Mouse (Mus musculus): ENCODE results near the gene Gimap5.

Gimap5 gene

DNA sequence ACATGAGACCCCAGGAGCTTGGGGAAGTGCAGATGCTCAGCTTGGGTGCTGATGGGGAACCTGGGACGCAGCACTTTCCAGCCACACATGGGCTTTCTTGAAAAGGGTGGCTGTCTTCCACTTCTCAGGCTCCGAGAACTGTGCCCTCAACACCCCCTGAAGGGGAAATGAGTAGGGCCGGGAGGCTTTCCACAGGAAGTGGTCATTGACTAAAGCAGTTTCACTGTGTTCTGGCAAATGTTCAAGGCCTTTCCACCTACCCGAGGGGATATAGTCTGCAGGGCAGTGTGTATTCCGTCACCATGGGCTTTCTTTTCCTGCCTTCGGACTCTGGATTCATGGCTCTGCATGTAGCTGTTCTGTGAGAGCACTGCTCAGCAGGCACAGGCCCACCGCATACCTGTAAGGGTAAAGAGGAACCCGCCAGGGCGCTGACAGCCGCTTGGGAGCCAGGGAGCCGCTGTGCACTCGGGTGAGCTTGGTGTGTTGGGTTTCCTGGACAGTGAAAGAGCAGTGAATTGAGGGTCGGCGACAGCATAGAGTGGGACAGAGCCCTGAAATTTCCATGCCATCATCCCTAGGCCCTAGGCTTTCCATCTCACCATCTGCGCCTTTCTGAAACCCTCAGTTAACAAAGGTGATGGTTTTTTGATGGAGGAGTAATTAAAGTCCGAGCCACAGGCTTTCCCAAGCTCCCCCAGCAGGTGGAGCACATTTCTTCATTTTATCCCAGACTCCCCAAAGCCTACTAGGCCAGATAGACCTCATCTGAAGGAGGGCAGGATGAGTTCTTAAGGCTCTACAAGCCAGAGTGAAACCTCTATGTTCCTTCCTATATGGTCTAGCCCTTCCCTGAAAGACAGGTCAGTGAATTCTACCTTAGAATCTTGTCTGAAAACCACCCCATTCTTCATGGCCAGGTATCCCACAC lies at the start of gene Gimap5:
Gene Gimap5, plus strand, starts transcription at position 239 of the 931 bp plus-strand sequence.
- DNase-seq (ENCODE audit: low spot score) = no peak

DNA sequence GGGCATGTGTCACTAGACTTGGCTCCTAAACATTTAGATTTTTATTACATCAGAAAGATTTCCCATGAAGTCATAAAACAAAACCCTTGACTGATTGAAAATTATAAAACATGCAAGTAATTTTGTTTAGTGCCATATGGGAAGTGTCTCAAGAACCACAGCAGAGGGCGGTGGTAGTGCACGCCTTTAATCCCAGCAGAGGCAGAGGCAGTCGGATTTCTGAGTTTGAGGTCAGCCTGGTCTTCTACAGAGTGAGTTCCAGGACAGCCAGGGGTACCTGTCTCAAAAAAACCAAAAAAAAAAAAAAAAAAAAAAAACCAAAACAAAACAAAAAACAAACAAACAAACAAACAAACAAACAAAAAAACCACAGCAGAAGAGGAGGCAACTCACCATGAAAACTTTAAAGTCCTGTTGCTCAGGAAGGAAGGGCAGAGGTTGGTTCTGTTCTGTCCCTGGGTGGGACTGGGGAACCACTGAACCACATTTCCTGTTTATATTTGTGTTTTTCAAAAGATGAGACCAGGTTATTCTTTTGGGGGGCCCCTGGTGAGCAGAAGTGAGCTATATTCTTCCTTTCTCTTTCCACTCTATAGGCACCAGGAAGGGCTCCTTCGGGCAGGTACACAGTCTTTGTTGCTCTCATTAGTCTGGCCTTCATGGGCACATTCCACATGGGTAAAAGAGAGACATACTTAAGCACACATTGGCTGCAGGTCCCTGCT lies 49.0 kb upstream of the Gimap5 start:
- no peak for DNase-seq (ENCODE audit: low spot score)

DNA sequence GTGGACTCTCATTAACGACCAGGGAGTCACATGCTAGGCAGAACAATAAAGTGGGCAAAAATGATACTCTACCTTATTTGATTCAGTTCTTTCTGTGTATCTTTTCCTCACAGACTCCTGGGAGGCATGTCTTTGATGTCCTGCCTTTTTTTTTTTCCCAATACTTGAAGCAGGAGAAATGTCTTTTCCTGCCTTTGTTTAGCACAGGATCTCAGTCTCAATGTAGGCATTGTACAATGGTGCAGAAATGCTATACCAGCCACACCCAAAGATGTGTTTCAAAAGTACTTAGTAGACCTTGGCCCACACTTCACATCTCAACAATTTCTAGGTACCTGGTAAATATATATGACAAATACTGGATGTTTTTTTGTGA lies 48.5 kb upstream of the Gimap5 start:
- DNase-seq (ENCODE audit: low spot score) = no peak

DNA sequence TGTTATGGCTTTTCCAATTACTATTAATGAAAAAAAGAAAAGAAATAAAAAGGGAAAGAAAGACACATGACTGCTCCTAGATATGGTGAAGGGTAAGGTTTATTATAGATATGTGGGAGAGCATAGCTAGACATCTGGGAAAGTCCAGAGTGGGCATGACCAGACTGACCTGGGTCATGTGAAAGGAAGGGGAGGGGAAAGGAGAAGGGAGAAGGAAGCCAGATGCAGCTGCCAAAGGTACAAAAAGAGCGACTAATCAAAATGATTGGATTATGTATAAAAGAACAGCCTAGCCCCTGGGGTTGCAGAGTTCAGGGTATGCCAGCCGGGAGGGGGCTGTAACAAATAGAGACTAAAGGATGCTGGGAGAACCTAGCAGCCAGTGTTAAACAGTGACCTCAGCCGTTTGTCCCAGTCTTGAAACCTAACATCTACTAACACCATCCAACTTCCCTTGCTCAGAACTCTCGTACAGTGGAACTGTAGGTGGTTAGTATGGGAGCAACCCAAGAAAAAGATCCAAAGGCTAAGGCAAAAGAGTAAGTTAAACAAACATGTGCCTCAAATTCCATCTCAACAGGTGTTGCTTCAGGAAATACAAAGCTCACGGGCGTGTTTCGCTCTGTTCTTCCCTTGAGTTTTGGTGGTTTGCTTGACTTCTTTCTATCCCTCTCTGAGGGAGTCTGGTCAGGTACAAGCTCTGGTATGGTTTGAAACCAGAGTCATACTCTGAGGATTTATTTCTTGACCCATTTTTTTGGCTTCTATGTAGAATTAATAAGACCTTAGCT lies 47.7 kb upstream of the Gimap5 start:
- no peak for DNase-seq (ENCODE audit: low spot score)

DNA sequence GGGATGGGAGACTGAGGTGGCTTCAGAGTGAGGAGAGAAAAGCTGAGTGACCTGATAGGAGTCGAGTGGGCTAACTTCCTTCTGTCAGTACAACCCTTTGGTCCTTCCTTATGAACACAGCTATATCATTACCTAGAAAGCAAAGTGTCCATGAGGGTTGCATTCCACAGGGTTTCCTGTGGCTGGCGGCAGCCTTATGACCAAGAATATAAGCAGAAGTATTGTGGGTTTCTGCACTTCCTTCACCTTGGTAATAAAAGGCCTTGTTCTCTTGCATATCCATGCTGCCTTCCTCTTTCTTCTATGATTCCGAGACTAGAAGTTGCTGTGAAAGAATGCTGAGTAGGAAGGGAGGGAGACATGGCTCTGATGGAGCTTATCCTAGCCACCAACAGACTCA lies 47.1 kb upstream of the Gimap5 start:
- no peak for DNase-seq (ENCODE audit: low spot score)

DNA sequence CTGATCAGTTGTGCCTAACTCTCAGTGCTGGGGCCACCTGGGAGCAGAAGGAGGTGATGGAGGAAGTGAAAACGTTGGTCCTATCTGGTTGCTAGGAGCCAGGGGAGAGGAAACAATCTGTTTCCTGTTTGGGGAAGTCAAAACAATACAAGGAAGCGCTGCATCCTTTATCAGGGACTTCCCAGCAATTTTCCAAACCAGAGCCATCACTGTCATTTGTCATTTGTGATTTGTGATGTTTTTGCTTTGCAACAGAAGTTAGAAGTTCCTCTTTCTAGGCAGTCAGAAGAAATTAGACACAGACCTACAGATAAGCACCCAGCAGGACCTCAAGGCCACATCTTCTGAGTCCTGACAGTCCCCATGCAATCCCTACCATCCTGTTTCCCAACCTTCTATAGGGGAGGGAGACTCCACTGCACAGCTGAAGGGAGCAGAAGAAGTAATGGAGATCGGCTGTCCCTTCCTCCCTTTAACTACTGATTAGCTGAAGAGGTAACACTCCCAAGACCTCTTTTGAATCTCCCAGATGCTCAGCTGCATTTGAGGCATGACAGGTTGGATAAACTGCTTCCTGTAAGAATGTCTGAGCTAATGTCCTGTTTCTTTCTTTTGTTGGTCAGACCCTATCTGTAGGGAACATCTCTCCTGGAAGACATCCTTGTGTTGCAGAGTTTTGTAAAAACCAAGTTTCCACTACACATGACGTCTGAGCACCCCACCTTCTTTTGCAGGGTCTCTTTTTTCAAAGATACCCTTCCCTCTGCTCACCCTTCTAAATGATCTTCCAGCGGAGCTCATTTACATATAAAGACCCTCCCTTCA lies 45.5 kb upstream of the Gimap5 start:
- DNase-seq (ENCODE audit: low spot score) = no peak

DNA sequence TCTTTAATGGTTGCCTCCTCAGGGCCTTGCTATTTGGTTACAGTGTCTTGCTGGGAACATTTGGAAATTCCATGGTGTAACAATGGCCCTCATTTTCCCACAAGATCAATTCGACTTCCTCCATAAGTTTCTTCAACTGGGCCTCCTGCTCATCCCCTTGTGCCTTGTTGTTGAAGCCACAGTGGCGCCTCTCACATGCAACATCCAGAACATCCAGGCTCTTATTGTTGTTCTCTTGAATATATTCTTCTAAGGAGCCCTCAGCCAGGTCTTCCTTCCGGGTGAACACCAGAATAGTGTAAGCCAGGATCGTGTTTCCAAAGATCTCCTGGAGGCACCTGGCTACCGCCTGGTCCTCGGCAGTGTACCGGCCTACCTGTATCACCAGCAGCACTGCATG lies 43.9 kb upstream of the Gimap5 start:
- no peak for DNase-seq (ENCODE audit: low spot score)

DNA sequence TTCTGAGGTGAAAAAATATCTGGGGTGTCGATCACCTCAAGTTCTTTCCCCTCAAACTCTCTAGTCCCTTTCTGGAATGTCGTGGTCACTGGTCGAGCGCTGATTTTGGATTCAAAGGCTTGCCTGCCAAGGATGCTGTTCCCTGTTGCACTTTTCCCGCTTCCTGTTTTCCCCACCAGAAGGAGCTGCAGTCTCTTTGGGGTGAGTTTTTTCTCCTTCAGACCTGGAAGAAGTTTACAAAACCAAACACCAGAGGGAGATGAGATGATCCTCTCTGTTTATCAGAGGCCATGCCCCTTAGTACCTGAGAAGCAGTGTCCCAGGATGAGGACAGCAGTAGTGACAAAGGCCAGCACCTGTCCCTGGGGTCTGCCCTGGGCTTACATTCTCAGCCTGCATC lies 43.4 kb upstream of the Gimap5 start:
- no peak for DNase-seq (ENCODE audit: low spot score)

DNA sequence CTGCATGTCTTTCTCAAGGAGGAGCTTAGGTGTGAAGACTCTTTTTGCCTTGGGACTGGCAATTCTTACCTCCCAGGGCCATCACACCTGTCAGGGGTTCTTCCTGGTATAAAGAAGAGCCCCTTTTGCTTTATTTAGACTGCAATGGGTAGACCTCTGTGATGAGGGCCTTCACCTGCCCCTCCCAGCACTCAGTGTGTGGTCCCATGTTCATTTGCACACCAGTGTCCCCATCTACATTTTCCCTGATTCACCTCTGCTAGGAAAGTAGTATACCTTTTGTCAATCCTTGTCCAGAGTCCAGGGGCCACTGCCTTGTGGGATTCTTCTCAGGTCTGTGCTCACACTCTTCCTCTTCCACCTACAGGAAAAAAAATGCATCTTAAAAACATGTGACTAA lies 41.9 kb upstream of the Gimap5 start:
- DNase-seq (ENCODE audit: low spot score) = no peak

DNA sequence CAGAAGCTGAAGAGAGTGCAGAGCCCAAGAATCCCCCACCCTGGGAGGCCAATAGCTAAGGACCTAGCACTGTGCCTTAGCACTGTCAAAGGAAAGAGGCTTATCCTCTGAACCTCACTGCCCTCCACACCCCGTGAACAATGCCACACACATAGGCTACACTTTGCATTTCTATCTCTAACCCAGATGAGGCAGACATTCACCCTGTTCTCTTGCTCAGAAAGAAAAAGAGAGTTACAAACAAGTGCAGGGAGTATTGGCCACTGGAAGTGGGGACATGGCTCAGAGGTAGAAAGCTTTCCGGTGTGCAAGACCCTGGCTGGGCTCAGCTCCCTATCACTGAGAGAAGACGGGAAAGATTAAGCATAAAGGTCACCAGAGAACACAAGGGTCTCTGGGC lies 39.9 kb upstream of the Gimap5 start:
- no peak for DNase-seq (ENCODE audit: low spot score)

DNA sequence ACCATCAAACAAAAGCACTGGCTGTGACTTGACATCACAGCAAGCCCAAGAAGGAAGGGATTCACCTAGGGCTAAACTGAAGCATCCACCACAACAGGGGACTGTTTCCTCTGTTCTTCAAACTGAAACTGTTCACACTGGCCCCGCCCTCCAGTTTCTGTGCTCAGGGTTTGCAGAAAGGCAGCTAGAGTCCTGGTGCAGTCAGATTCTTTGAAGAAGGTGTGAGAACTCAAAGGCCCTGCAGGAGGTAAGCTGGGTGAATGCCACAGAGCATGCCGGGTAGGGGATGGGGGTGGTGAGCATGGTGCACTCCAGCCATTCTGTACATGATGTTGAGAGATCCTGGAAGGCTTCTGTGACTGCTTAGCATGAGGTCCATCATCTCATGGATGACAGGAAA lies 27.5 kb upstream of the Gimap5 start, which contains the start of the genes Gm28053 and Gimap7:
Gene Gm28053, plus strand, starts transcription at position 153 of the 400 bp plus-strand sequence.
Gene Gimap7, plus strand, starts transcription at position 167 of the 400 bp plus-strand sequence.
- no peak for DNase-seq (ENCODE audit: low spot score)

DNA sequence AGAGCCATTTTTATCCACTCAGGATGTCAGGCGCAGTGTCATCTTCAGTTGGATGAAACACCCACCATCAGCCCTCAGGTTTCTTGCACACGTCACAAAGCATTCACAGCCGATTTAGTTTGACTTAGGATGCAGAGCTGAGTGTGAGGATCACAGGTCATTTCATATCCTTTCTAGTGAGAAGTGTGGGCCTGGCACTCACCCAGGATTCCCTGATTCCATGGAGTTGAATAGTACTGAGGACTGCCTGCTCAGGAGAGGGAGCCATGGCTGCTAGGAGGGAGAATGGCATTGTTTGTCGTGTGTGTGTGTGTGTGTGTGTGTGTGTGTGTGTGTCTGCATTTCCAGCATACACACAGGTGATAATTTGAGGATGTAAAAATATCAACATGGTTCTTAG lies 25.7 kb upstream of the Gimap5 start:
- DNase-seq (ENCODE audit: low spot score) = no peak

DNA sequence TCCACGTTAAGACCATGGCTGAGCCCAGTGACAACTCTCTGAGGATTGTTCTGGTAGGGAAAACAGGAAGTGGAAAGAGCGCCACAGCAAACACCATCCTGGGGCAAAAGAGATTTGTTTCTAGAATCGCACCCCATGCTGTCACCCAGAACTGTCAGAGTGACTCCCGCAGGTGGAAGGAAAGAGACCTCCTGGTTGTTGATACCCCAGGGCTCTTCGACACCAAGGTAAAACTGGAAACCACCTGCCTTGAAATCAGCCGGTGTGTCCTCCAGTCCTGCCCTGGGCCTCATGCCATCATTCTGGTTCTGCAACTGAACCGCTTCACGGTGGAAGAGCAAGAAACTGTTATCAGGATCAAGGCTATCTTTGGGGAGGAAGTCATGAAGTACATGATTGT lies 22.5 kb upstream of the Gimap5 start:
- DNase-seq (ENCODE audit: low spot score) = no peak

DNA sequence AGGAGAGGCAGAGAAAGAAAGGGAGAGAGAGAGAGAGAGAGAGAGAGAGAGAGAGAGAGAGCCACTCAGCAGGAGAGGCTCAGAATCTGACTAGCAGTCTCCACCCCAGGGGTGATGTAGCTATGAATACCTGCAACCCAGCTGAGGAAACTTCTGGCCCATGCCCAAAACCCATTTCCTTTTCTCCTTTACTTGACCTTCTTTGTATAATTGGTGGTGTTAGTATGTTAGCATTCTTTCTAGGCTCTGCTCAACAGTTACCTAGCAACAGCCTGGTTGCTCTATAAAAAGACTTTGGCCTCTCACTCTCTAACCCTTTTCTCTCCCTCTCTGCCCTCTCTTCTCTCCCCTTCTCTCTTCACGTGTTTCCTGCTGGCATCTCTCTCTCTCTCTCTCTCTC lies 20.5 kb upstream of the Gimap5 start:
- no peak for DNase-seq (ENCODE audit: low spot score)

DNA sequence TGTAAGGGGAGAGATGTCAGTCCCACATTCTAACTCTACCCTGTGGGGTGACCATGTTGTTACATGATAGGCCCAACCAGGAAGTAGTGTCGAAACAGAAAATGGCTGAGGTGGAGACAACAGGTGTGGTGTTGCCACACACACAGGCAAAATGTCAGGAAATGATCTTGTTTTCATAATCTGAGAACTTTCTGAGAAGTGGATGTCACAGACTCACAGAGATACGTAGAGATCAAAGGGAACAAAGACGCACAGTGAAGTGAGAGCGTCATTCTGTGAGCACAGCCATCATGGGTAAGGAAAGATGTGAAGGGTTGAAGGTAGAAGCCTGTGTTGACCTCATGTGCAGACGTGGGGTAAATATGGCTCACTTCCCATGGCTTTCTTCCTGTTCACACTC lies 18.2 kb upstream of the Gimap5 start:
- DNase-seq (ENCODE audit: low spot score) = no peak

DNA sequence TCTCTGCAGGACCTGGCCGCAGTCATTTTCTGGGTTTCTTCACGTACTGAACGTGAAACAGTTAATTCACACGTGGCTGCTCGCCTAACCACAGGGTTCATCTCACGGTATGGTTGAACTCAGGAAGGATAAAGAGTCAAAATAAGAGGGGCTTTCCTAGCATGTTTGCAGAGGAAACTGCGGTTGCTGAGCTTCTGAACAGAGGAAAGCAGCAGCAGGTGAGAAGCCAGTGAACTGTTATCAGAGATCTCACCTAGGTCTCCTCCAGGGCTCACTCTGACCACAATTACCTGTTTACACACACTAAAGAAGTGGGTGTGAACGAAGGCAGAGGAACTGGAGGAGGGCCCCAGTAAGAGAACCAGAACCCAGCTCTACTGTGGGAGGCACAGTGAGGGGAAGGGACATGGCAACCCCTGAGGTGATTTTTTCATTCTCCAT lies 13.1 kb upstream of the Gimap5 start:
- DNase-seq (ENCODE audit: low spot score) = no peak

DNA sequence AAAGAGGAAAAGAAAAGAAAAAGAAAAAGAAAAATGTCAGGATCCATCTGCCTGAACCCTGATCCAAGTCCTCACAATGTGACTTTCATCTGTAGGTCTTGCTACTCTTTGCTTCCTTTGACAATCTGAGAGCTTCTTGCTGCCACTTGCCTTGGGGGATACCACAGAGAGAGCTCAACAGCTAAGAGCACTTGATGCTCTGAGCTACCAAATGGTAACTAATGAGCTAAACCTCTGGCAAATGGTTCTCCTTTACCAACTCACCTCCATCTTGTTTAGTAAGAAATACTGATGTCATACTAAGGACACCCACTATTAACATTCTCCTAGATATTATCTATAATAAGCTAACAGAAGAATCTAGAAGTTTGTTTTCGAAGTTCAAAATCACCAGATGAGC lies 12.3 kb upstream of the Gimap5 start:
- no peak for DNase-seq (ENCODE audit: low spot score)

DNA sequence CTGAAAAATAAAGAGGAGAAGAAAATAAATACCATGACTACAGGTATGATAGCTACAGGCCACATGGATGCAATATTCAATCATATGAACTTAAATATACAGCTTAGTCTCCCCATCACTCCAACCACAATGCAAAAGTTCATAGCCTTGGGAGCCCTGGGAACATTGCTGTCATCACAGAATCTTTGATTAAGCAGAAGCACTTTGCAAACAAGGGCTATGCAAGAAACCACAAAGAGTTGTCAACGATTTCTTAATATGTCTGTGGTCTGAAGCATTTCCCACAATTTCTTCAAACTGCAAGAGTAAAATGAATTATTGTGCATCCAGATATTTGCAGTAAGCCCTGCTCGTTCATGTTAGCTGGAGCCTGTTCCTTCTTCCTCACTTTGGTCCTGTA lies 8.9 kb upstream of the Gimap5 start:
- no peak for DNase-seq (ENCODE audit: low spot score)

DNA sequence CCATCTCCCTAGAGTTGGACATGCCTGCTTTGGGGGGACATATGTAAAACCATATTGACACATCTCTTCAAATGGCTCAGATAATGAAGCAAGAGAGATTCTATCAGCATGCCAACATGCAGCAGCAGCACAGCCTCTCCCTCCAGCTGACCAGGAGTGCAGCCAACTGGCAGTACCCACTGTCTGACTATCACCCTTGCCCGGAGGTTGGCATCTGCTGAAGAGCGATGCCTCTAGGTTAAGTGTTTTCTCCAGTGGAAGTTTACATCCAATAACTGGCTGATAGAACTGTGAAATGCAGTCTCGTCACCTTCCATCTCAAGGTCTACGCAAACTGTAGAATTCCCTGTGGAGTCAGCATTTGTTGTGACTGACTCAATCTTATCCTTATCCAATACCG lies 8.3 kb upstream of the Gimap5 start:
- no peak for DNase-seq (ENCODE audit: low spot score)

DNA sequence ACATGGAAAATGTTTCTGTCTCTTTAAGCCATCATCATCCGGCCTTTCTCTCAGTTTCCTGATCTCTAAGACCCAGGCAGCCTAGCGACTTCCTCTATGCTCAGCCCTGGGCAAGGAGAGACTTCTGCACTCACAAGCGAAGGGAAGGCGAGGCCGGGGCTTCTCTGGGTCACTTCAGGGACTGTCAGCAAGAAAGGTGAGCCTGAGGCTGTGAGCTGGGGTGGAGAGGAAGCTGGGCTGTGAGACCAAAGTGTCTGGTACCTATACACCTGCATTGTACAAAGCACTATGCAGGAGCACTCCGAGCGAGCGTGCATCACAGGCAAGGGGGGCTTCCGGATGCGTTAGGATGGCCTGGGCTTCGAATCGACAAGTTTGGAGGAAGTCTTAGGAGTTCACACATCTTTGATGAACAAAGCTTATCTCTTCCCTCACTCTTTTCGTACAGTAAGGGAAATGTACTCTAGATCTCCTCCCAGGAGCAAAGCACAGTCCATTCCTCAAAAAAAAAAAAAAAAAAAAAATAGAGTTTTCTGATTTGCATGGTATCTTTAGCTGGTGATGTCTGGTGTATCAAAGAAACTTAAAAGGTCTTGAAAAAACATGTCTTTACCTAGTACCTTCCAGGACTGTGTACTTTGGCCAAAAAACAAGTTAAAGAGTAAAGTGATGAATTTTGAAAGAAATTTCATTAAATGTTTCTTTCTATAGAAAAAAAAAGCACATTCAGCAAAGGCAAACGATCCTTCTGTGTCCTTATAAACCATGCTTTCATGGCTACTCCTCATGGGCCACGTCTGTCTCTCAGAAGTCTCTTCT lies 6.8 kb upstream of the Gimap5 start, which contains the start of gene Gimap1:
Gene Gimap1, plus strand, starts transcription at position 94 of the 819 bp plus-strand sequence.
- DNase-seq (ENCODE audit: low spot score) = no peak

DNA sequence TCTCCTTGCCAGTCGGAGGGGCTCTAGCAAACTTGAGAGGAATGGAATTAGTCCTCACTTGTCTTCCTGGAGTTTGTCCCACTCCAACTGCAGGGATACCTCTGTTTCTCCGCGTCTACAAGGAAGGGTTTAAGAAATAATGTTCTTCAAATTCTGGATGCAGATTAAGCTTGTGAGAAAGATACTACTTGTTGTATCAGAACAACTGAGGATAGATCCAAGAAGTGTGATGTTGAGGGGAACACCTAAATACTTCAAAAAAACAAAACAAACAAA lies 6.3 kb upstream of the Gimap5 start:
- no peak for DNase-seq (ENCODE audit: low spot score)

All from testis, postnatal 14 days (tissue).